8 mouse cellular contexts compared by ENCODE assay signal in the genomic region with DNA sequence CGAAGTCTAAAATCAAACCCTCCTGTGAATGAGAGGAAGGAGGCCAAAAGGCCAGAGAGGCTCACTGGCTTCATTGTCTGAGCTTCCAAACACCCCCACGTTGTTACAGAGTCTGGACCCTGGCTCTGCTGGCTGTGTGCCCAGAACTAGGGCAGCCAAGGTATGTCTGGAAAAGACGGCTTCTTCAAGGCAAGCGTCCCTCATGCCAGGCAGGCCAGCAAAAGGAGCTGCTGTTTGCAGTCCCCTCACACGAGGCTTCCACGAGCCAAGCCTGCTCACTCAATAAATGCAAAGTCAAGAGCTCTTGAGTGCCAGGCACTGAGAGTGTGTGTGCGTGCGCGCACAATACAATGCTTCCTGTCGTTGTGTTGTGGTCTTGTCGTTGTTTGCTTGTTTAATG.
DNase-seq lines count a peak whose midpoint lies in the region; ATAC-seq and TF ChIP-seq lines count a peak whose summit lies in the region.

No protein-coding gene starts in this region.

- H3K9me3 ChIP-seq in intestine, embryonic 14.5 days (ENCODE audit: control insufficient read depth, low read length) = no peaks in the 10 kb centered on the region
- H3K9me3 ChIP-seq in intestine, postnatal 0 days (ENCODE audit: control insufficient read depth) = no peaks in the 10 kb centered on the region
- no peaks in the 10 kb centered on the region for H3K9me3 ChIP-seq in kidney, embryonic 16.5 days (ENCODE audit: low read length)

- 50% methylated on average over 11 of the region's 11 CpGs for WGBS in intestine, embryonic 14.5 days
- 48% methylated on average over 11 of the region's 11 CpGs for WGBS in intestine, postnatal 0 days
- WGBS in heart, adult 2 months = 16% methylated on average over 11 of the region's 11 CpGs
- WGBS in kidney, embryonic 16.5 days = 48% methylated on average over 11 of the region's 11 CpGs

- ATAC-seq in intestine, embryonic 14.5 days (replicated peaks; ENCODE audit: low FRiP score, low TSS enrichment, low read depth) = peak; percentile 36; the same call in 1 of the 2 replicates
- no peak for ATAC-seq in intestine, postnatal 0 days
- ATAC-seq in kidney, embryonic 16.5 days (ENCODE audit: low FRiP score, low TSS enrichment) = 0 out of 2 replicates have a peak, but pooled peaks have one; percentile 40

- H3K4me3 ChIP-seq in intestine, embryonic 14.5 days (ENCODE audit: low read depth, low read length) = no peak overlapping the region
- H3K4me3 ChIP-seq in intestine, postnatal 0 days (ENCODE audit: low read depth, low read length) = no peak overlapping the region
- no peak overlapping the region for H3K4me3 ChIP-seq in heart, adult 2 months
- H3K4me3 ChIP-seq in kidney, embryonic 16.5 days (ENCODE audit: low read length) = no peak overlapping the region

- DNase-seq in intestine, embryonic 14.5 days (ENCODE audit: low spot score) = peak; percentile 56
- peak; percentile 4 for DNase-seq in brain, embryonic 18.5 days (ENCODE audit: low read depth, low spot score)
- peak; percentile 36 to 43 for DNase-seq in heart, adult 2 months
- peak; percentile 37 for DNase-seq in skeletal muscle tissue, adult 2 months (ENCODE audit: low read depth, low spot score)
- no peak for DNase-seq in yolk sac, embryonic 10.5 days (ENCODE audit: low spot score)
- DNase-seq in embryo, embryonic 10 days (ENCODE audit: low spot score) = no peak

- no peak overlapping the region for H3K9ac ChIP-seq in intestine, embryonic 14.5 days (ENCODE audit: low read length)
- H3K9ac ChIP-seq in intestine, postnatal 0 days (ENCODE audit: low read depth, low read length) = no peak overlapping the region
- no peak overlapping the region for H3K9ac ChIP-seq in heart, adult 2 months (ENCODE audit: low read depth, low read length)
- no peak overlapping the region for H3K9ac ChIP-seq in kidney, embryonic 16.5 days (replicated peaks; ENCODE audit: low read length)

- H3K36me3 ChIP-seq in intestine, embryonic 14.5 days (ENCODE audit: control insufficient read depth, insufficient read depth, low read length) = 0 out of 2 replicates have a peak, but pooled peaks cover 11% of the 10 kb centered on the region
- H3K36me3 ChIP-seq in intestine, postnatal 0 days (ENCODE audit: control insufficient read depth, insufficient read depth) = no peaks in the 10 kb centered on the region
- no peaks in the 10 kb centered on the region for H3K36me3 ChIP-seq in heart, adult 2 months (ENCODE audit: control insufficient read depth, insufficient read depth, low read length)
- peaks cover 26% of the 10 kb centered on the region; the same call in 1 of the 2 replicates for H3K36me3 ChIP-seq in kidney, embryonic 16.5 days (ENCODE audit: insufficient read depth, low read length)

- H3K4me2 ChIP-seq in intestine, embryonic 14.5 days (ENCODE audit: low read length) = no peak overlapping the region
- no peak overlapping the region for H3K4me2 ChIP-seq in intestine, postnatal 0 days (replicated peaks; ENCODE audit: low read depth)
- H3K4me2 ChIP-seq in kidney, embryonic 16.5 days (replicated peaks; ENCODE audit: low read depth, low read length) = no peak overlapping the region

- H3K27ac ChIP-seq in intestine, embryonic 14.5 days (ENCODE audit: low read depth) = 0 out of 2 replicates have a peak overlapping the region, but pooled peaks have one; percentile 11
- no peak overlapping the region for H3K27ac ChIP-seq in intestine, postnatal 0 days (ENCODE audit: low read depth, low read length)
- H3K27ac ChIP-seq in heart, adult 2 months = peak overlapping the region; percentile 49
- peak overlapping the region; percentile 53 for H3K27ac ChIP-seq in kidney, embryonic 16.5 days (ENCODE audit: low read length)

- intact Hi-C loops in heart, adult 2 months (cut with DNase I) = no loop called here

- peaks cover 11% of the 10 kb centered on the region; the same call in 1 of the 2 replicates for H3K4me1 ChIP-seq in intestine, embryonic 14.5 days (replicated peaks; ENCODE audit: control insufficient read depth, insufficient read depth, low read length)
- H3K4me1 ChIP-seq in intestine, postnatal 0 days (replicated peaks; ENCODE audit: control insufficient read depth, insufficient read depth, low read length) = no peaks in the 10 kb centered on the region
- H3K4me1 ChIP-seq in heart, adult 2 months (ENCODE audit: control insufficient read depth, insufficient read depth, low read length) = peaks cover 11% of the 10 kb centered on the region
- H3K4me1 ChIP-seq in kidney, embryonic 16.5 days (ENCODE audit: insufficient read depth, low read length) = peaks cover 11% of the 10 kb centered on the region; the same call in 1 of the 2 replicates

- TF ChIP-seq POLR2A in heart, adult 2 months (IDR thresholded peaks at IDR 0.05; ENCODE audit: insufficient read depth, low read depth, low read length) = no peak

- H3K27me3 ChIP-seq in intestine, embryonic 14.5 days (replicated peaks; ENCODE audit: control insufficient read depth, insufficient read depth, low read length) = no peaks in the 10 kb centered on the region
- no peaks in the 10 kb centered on the region for H3K27me3 ChIP-seq in intestine, postnatal 0 days (replicated peaks; ENCODE audit: control insufficient read depth, insufficient read depth, low read length)
- no peaks in the 10 kb centered on the region for H3K27me3 ChIP-seq in heart, adult 2 months (ENCODE audit: control insufficient read depth, insufficient read depth, low read length)
- no peaks in the 10 kb centered on the region for H3K27me3 ChIP-seq in kidney, embryonic 16.5 days (ENCODE audit: insufficient read depth, low read length)

- no peaks in the 10 kb centered on the region for H3K79me2 ChIP-seq in heart, adult 2 months (replicated peaks; ENCODE audit: control insufficient read depth, insufficient read depth, low read length)

- TF ChIP-seq CTCF in intestine, postnatal 0 days (IDR thresholded peaks at IDR 0.05; ENCODE audit: low read depth) = no peak
- TF ChIP-seq CTCF in heart, adult 2 months (IDR thresholded peaks at IDR 0.05) = no peak

- no peak for TF ChIP-seq EP300 in heart, adult 2 months (IDR thresholded peaks at IDR 0.05; ENCODE audit: insufficient read depth, low read depth, low read length)

Comparison
In these comparisons a context has a peak if more than half of its experiments do, and no peak if none do; other contexts are left out.
1. DNase-seq: peak in intestine, embryonic 14.5 days (single experiment), brain, embryonic 18.5 days (single experiment), heart, adult 2 months (2 of 2) and skeletal muscle tissue, adult 2 months (single experiment); none in yolk sac, embryonic 10.5 days (single experiment) and embryo, embryonic 10 days (single experiment).